Mouse (Mus musculus) lung, postnatal 0 days (tissue): Measurements from ENCODE around the gene Nrxn1.

Experiments used
- CTCF ChIP-seq: IDR thresholded peaks from 2 replicates; pipeline ENCODE4 v1.5.1; 2016; ENCODE audit warnings: antibody characterized with exemption, mild to moderate bottlenecking
- EP300 ChIP-seq: IDR thresholded peaks from 2 replicates; pipeline ENCODE4 v1.6.1; 2016; ENCODE audit warnings: antibody characterized with exemption, mild to moderate bottlenecking, control low read depth

DNA sequence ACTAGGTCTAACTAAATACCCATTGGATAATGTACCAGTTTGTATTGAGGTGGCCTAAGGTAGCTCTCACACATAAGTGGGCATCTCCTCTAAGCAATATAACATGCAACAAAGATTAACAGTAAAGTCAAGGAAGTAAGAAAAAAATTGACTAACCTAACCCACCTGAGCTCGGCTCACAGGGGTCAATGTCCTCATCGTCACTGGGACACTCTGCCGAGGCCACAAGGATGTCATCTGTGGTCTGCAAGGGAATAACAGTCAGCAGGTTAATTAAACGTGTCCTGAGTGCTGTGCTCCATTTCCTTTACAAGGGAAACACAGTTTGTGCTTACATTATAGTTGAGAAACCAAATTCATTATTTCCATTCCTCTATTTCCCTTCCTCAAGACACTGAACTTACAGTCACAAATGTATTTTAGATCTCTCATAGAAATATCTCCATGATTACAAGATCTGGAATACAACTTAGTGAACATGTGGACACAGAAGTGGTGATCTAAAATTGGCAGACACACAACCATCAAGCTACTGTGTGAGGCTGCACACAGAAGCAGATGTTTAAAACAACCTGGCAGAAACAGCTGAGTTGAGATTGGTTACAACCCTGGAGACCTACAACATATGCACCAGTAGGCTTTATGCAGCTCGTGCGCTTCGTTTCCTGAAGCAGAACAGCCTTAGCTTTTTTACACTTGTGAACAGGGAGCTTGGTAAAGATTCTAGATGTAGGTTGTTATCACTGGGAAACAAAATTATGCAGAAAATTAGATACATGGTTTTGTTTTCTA, 1033.4 kb downstream of the Nrxn1 start:
- TF ChIP-seq CTCF, result no peak
- no peak for TF ChIP-seq EP300
